Mouse (Mus musculus) gastrocnemius, postnatal 10 days (tissue): ENCODE measurements around the gene Krt88. TPM values are rescaled to one million over a fixed set of nuclear protein-coding genes. Genes with fewer than 3 reads are reported as not detected.

Source experiments
- DNase-seq: peaks from one replicate; pipeline ENCODE4 v3.0.0; 2021; ENCODE audit warnings: mixed read lengths
- long read RNA-seq, 2 experiments: library from polyadenylated mRNA; stranded (forward); transcript quantifications; one replicate each; pipeline ENCODE4 v2.0.0; 2021
- total RNA-seq, 2 experiments: library from RNA; stranded (reverse); gene quantifications; 2 replicates each; pipeline ENCODE4 v1.2.3; 2021

Gene Krt88
- not detected for total RNA-seq
- long read RNA-seq, experiment 1, result 0 reads
- long read RNA-seq, experiment 2, result 0 reads

DNA sequence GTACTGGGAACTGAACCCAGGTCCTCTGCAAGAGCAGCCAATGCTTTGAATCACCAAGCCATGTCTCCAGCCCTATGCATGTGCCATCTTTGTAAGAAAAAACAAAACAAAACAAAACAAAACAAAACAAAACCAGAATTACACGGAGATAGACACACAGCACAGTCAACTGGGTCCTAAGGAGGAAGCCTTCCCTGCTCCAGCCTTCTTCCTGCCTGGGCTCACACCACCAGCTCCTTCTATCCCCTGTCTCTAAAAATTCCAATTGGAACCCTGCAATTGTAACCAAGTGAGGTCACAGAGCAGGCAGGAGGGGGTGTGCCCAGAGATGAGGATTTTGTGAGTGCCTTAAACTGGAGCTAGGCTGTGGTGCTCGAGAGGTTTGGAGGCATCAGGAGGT is at the start of gene Krt88:
Krt88 (plus strand) TSS at position 301 of the 400 bp plus-strand sequence.
- no peak for DNase-seq

- no peak for DNase-seq
Measured at GRCm38 (mm10) chr15:101398269-101398668, 49.3 kb upstream of the Krt88 start.

DNA sequence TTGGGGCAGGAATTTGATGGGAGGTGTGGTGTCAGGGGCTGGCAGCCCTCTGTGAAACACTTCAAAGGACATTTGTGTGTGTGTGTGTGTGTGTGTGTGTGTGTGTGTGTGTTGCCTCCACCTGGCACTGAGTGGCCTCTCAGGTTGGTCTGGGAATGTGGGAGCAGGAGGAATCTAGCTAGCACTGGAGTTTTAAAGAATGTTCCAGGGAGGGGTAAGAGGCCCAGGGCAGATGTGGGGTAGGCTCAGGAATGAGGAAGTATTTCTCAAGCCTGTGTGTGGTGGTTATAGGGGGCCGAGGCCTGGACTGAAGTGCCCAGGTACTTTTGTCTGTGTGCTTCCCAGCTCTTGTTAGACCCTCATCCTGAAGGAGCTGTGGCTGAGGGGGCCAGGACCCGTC is 36.8 kb upstream of the Krt88 start, which contains the start of gene Krt7:
Krt7 (plus strand) TSS at position 269 of the 400 bp plus-strand sequence.
- DNase-seq, result no peak

DNA sequence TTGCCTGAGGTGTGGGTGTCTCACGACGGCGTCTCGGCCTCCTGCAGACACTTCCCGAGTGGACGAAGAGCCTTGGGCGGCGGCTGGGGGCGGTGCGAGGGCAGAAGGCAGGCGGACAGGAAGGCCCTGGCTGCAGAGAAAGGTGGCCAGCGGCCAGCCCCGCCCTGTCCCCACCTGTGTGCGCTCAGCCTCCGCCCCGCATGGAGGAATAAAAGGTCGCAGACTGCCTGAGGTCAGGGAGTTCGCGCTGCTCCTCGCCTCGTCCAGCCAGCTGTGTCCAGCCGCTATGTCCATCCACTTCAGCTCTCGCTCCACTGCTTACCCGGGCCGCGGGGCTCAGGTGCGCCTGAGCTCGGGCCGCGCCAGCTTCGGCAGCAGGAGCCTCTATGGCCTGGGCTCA is 35.4 kb upstream of the Krt88 start:
- DNase-seq, result no peak

- DNase-seq, result no peak
Measured at GRCm38 (mm10) chr15:101413916-101414635, 33.5 kb upstream of the Krt88 start.

DNA sequence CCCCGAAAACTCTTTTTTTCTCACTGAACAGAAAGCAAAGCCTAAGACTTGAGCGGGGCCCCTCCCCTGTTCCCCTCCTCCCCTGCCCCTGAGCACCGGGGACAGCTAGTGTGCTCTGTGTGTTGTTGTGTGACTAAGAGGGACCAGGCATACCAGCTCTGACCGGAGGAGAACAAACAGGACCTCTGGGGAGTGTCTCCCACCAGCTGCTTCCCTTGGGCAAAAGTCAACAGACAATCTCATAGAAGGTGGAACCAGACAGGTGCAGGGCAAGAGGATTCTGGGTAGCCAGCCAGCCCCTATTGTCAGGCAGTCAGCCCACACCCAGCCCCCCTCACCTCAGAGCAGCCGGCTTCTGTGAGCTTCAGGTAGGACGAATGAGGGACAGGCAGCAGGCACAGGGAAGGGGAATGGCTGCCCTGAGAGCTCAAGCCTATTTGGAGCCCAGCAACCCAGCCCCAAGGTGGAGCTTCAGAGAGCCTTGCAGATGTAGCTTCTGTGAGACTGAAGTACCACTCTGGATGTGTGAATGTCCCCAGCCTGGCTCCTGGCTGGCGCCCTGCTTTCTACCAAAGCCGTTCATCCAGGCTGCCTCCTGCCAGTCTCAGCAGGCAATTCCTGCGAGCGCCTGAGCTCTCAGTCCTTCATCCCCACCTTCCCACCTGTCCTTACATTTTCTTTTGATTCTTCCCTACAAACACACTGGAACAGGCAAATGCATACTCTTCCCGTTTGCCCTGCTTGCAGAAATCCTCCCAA is 32.6 kb upstream of the Krt88 start:
- no peak for DNase-seq

- DNase-seq, result no peak
Measured at GRCm38 (mm10) chr15:101418950-101419349, 28.6 kb upstream of the Krt88 start.

- DNase-seq, result no peak
Measured at GRCm38 (mm10) chr15:101420903-101421302, 26.6 kb upstream of the Krt88 start.

DNA sequence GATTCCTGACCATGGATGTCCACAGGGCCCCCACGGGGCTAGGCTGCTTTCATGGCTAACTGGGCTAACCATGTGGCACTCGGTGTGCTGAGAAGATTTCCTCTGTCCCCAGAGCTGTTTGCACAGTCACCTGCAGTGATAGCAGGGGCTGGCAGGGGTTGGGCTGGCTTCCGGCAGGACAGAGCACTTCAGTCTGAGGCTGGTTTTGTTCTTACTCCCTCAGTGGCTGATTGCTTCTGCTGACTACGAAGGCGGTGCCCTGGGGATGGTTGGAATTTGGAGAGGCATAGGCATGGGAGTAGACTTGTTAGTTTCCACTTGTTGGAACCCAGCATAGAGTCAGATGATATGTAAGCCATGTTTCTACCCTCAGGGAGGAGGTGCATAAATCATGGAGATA is 22.6 kb upstream of the Krt88 start:
- DNase-seq, result no peak

DNA sequence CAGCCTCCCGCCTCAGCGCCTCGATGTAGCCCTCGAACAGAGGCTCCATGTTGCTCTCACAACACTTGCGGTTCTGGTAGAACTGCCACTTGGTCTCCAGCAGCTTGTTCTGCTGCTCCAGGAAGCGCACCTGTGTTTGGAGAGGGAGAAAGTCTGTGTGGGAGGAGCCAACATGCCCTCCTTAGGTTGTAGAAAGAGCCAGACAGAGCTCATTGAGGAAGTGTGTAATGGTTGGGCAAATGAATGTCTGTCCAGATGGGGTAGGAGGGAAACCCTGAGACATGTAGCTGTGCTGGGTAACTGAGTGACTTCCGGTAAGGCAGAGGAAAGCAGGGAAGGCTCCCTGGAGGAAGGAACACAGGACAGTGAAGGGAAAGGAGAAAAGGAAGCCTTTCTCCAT is 10.9 kb upstream of the Krt88 start:
- DNase-seq, result no peak

- DNase-seq, result no peak
Measured at GRCm38 (mm10) chr15:101438555-101438954, 9.0 kb upstream of the Krt88 start, which contains the start of gene Krt87. Krt87 (minus strand) TSS chr15:101438804.

GRCm38 (mm10) chr15:101440837-101441236 is 6.7 kb upstream of the Krt88 start:
- no peak for DNase-seq

GRCm38 (mm10) chr15:101446572-101446971 is 972 bp upstream of the Krt88 start:
- DNase-seq, result peak; percentile 60

DNA sequence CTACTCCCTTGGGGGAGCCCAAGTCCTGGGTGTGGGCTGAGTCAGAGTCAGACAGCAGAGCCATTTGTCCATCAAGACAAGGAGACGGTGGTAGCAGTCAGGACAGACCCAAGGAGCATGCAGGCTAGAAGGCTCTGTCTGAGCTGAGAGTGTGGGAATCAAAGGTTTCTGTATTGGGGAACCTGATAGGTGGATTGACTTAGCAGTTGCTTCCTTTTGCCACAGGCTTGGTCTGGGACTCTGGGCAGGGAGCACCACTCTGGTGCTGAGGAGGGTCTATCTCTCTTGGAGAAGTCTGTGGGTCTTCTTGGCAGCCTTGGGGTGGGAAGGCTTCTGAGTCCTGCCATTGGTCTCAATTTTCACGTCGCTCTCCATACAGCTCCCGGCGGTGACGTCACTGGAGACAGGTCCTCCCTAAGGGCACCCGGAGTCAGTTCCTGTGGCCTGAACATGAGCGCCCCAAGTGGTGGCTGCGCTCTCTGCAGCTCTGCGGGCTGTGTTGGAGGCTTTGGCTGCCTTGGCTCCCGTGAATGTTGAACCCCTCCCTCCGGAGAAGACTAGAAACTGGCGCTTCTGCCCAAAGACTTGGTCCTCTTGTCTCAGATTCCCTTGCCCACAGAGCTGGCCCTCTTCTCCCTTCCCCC is 5.7 kb downstream of the Krt88 start:
- peak; percentile 84 for DNase-seq

DNA sequence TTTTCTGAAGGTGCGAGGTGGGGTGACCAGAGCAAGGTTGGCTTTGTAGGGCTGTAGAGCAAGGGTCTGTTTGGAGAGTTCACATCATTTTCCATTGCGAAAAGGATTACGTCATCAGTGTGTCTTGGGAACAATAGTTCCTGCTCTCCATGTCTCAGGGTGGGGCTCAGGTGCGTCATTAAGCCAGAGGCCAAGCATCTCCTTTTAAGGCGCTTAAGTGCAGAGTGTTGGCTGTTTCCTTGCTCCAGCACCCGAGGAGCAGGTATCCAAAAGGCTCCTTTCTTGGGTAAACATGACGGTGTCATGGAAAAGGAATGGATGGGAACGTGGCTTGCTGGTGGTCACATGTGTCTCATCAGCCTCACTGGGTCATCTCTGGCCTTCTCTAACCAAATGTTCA is 7.2 kb downstream of the Krt88 start:
- no peak for DNase-seq

GRCm38 (mm10) chr15:101455292-101455691 is 7.7 kb downstream of the Krt88 start:
- DNase-seq, result no peak

DNA sequence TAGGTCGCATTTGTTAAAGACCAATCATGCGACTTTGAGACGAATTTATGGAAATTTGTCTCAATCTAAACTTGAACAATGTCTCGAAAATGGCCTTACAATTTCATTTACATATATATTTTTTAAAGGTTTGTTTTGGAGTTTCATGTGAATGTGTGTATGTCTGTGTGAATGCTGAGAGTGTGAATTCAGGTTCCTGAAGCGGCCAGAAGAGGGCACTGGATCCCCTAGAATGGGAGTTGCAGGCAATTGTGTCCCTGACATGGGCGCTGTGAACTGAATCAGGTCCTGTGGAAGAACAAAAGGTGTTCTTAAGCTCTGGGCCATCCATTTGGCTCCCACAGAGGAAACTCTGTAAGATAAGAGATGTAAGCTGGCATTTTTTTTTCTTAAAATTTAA is 8.3 kb downstream of the Krt88 start:
- no peak for DNase-seq

- DNase-seq, result no peak
Measured at GRCm38 (mm10) chr15:101458361-101458930, 10.9 kb downstream of the Krt88 start.

DNA sequence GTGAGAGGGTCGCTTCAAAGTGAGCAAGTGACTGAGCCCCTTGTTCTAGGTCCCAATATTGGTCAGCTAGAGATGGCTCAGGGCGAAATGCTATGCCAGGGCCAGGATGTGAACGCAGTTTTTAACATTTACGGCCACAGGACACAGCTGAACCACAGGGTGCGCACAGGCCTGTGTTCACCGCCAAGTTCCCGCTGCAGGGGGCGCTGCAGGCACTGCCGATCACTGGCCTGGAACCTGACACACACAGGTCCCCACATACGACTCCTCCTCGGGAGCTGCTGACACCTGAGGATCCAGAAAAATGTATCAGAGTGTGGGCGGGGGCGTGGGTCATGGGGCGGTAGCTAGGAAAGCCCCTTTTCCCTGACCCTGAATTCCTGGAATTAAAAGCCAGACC is 11.7 kb downstream of the Krt88 start:
- peak; percentile 21 for DNase-seq

- no peak for DNase-seq
Measured at GRCm38 (mm10) chr15:101463651-101464050, 16.1 kb downstream of the Krt88 start, which contains the start of gene Krt81. Krt81 (minus strand) TSS chr15:101463751.

GRCm38 (mm10) chr15:101469093-101469492 is 21.5 kb downstream of the Krt88 start:
- DNase-seq, result no peak

DNA sequence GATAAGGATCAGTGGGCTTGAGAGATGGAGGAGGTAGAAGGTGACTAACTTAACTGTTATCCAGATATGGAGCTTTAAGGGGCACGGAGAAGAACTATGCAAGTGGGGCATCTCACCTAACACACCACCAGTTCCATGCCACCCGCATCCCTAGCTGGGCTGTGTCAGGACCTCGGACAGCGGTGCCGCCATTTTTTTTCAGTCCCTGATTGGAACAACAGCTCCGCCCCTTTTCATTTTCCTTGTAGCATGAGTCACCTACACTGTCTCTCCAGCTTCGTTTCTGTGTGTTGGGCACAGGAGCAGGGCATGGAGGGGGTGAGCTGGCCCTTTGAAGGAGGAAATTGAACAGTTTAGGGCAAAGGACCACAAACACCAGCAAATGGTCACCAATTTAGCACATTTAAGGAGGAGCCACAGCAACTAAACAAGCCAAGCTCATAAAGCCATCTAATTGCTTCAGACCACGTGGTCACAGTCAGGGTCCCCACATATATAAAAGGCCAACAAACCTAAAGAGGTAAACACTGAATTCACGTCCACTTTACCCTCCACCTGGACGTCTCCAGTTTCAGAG is 25.5 kb downstream of the Krt88 start, which contains the start of gene Krt86:
Krt86 (plus strand) TSS at position 527 of the 577 bp plus-strand sequence.
- DNase-seq, result peak; percentile 32
